Mouse (Mus musculus) natural killer cell, adult 2 months (primary cell): ENCODE data around the gene Col19a1.

Experiments used
- DNase-seq, 2 experiments: peaks; one replicate each; pipeline ENCODE4 v3.0.0; 2022; ENCODE audit warnings: low spot score in 2 of 2

The Col19a1 gene

GRCm38 (mm10) chr1:24316490-24316889, 270.8 kb downstream of the Col19a1 start:
- no peak for DNase-seq

DNA sequence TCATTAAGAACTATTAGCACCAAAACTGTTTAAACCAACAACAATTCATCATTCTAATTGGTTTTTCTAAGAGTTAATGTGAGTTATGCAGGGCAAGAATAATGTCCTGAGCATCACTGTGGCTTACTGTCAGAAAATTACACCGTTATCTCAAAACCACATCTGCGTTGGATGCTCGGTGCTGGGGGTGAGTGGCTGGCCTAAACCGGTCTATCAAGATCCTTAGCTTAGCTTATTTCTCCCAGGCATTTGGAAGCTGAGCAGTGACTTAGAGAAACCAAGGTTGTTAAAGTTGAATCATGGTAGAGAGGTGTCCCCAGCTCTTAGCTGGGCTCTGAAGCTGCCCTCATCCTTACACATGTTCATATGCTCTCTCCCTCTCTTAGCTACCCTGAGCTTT, 276.4 kb downstream of the Col19a1 start:
- DNase-seq = no peak

GRCm38 (mm10) chr1:24310193-24310592, 277.1 kb downstream of the Col19a1 start:
- DNase-seq = no peak

GRCm38 (mm10) chr1:24303077-24303476, 284.2 kb downstream of the Col19a1 start:
- DNase-seq = no peak

DNA sequence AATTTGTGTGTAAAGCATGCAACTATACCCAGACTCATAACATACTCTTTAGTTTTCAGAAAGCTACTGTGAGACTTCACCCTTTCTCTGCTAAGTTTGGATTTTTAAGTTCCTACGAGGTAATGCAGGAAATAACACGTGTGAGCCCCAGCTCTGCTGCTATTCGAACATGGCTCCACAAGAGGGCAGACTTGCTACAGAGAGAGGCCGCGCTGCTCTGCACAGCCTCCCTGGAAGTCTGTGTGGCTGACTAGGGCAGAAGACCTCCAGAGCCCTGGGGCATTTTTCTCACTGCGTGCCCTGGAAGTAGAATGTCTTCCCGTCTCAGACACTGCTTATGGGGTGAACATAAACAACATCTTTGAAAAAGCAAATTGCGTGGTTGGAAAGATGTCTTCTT, 284.6 kb downstream of the Col19a1 start:
- DNase-seq = no peak

DNA sequence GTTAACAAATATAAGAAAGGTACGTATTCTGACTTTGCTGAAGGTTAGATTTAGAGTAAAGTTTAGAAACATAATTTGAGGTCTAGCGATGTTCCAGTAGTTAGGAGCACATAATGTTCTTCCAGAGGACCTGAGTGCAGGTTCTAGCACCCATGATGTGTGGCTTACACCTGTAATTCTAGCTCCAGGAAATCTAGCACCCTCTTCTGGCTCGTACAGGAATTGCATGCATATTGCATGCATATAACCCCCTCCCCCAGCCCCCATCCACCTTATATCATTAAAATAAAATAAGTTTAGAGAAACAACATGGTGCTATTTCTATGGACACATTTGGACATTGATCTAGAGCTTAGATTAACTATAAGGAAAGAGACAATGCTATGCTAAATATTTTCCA, 286.6 kb downstream of the Col19a1 start:
- DNase-seq = no peak

GRCm38 (mm10) chr1:24294979-24295942, 292.0 kb downstream of the Col19a1 start:
- no peak for DNase-seq

- DNase-seq = no peak
Observed at GRCm38 (mm10) chr1:24292515-24292914, 294.8 kb downstream of the Col19a1 start.

GRCm38 (mm10) chr1:24286360-24286759, 300.9 kb downstream of the Col19a1 start:
- DNase-seq = no peak

DNA sequence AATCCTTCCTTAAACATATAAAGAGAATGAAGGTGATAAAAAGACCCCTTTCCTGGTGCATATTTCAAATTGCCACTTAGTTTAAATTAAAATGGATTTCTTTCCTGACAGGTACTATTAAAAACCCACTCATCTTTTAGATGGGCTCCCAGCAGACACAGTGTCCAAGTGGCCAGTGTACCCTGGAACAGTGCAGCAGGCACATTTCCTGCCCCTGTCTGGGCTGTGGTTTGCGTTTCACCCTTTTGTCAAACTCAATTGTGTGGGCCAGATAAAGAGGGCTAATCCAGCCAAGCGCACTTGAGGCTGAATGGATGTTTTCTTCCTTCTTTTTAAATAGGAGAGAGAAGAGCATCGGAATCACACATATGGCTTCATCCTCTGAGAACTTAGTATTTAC, 320.2 kb downstream of the Col19a1 start:
- DNase-seq = no peak

DNA sequence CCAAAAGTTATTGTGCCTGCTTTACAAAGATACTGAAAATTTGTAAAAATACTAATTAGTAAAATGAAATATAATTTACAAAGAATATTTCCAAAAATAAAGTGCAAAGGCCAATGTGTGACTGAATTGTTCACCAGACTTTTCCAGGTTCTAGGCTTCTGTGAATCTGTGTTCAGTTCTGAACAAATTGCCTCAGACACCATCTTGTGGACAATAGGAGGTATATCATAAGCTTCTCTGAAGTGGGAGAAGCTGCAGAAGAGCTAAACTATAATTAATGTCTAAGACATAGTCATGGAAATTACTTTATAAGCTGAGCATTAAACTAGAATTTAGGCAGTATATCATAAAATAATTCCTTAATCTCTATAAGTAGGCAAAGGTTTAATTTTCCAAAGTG, 326.1 kb downstream of the Col19a1 start:
- DNase-seq = no peak

DNA sequence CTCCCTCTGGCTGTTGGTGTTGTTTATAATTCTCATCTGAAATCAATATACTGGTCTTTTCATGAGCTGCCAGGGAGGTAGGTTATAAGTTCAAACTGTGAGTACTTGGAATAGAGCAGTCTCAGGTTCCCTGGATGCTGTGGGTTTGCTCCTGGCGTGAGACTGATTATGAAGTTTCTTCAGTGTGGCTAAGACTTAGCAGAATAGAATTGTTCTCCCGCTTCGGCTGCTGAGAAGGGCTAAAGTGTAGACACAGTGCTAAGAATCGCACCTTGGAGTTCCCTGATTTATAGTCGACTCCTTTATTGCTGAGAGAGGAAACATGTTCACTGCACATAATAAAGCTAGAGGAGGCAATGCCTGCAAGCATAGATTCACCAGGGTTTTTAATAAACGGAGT, 327.9 kb downstream of the Col19a1 start:
- no peak for DNase-seq

DNA sequence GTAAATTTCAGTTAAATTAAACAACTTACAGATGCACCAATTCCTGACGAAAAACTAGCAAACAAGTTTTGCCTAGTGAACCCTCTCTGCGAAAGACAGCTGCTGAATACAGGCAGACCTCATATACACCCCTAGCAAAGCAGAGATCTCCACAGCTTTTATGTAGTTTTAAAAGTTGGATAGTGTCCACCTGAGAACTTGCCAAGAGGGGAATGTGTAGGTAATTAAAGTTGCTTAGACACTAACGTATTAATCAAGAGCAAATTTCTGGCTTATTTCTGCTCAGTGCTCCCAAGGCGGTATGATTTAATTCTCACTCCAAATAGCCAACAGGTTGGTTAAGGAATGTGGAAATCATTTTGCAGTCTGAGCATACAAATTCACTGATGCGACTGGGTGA, 329.3 kb downstream of the Col19a1 start:
- no peak for DNase-seq

- no peak for DNase-seq
Observed at GRCm38 (mm10) chr1:24249105-24249664, 338.1 kb downstream of the Col19a1 start.

DNA sequence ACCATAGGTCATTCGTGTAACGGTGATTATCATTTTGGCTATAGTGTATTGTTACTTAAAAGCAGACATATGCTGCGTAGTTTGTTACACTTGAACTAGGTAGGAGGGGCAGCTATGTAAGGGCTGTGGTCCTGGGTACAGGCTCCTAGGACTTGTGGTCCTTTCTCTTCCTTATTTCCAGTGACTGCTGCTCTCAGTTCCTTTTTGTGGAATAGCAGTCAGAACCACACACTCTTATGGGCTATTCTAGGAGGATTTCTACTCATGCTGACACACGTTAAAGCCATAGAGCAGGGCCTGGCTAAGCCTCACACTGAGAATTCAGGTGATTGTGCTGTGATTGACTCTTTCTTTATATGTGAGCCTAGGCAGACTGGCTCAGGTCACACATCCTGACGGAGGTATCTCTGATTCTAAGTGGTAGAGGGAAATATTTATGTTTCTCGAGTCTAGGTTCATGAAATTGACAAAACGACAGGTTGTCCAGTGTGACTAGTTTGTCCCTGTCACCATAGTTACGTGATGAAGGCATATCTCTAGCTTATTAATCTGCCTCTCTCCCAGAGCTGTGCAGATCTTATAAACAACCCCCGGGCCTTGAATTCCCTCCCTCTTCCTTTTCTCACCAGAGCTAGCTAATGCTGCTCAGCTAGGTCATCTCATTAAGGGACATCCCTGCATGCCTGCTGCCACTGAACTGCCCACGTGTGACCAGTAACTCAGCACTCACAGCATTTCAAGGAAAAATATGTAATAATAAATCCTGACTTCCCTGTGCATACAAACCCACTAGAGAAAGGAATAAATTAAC, 338.8 kb downstream of the Col19a1 start:
- DNase-seq = no peak

DNA sequence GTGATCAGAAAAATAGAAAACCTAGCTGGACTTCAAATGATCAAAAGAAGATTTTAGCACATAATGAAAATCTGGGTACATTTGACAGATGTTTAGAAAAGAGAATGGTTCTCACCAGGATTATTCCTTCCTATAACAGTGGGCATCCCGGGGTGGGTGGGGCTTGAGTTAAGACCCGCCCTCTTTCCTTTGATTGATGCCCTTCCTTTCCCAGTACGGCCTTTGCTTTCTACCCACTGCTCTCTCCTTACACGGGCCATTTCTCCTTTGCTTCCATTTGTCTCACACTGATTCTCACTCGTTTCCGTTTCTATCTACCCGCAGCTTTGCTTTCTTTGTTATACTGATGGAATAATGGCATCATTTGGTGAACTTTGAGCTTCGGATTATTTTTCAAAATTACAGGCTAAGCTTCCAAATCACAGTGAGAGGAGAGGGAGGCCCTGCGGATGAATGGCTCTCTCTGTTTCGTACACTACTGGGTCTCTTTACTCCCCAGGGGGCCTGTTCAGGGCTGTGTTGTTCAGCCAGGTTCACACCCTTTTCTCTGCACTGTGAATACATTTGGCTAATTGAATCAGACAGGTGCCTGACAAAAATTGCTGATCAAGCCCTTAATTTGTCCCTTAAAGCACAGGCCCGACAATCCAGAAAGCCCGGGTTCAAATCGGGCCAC, 341.4 kb downstream of the Col19a1 start:
- no peak for DNase-seq

- no peak for DNase-seq
Observed at GRCm38 (mm10) chr1:24244931-24245330, 342.3 kb downstream of the Col19a1 start.

DNA sequence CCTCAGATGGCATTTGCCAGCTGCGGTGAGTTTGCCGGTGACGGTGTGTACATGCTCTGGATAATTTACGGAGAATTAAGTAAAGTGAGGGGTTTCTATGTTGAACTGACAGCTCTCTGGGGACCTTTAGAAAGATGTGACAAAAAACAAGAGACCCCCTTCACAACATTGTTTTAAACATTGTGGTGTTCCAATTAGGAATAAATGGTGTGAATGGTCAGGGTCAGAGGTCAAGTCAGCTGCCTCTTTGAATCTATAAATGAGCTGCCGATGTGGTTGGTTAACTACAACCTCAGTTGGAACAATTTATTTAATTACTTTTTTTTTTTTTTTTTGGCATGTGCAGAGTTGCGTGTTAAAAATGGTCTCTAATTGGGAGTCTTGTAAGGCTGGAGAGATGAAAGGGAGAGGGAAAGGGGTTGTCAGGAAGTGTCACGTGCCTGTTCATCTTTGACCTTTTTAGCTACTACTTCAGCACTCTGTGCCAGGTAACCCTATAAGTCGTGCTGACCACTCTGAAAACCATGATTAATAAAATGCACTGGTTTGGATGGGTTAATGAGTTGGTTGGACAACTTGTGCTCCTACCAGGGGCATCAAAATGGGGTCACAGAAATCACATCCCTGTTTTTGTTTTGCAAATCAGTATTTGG, 347.1 kb downstream of the Col19a1 start:
- DNase-seq = no peak

- no peak for DNase-seq
Observed at GRCm38 (mm10) chr1:24236330-24236729, 350.9 kb downstream of the Col19a1 start.

- no peak for DNase-seq
Observed at GRCm38 (mm10) chr1:24231504-24232270, 355.6 kb downstream of the Col19a1 start.

DNA sequence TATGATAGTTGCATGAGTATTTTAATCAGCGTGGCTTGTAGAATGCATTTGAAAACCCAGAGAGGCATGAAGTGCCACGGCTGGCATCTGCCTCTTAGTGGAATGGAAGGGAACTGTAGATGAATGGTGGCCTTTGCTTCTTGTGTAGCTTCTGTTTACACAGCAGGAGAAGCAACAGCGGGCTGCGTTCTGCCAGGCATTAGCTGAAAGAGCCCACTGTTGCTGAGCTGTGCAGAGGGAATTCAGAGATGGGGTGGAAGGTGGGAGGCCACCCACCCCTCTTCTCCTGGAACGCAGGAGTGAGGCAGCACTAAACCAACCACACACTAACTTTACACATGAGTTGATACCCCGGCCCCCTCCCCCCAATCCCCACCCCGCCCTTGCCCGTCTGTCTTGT, 356.8 kb downstream of the Col19a1 start:
- no peak for DNase-seq
